Mouse (Mus musculus) spleen, adult 2 months (tissue): ENCODE data around the gene Anp32a. TPM values are rescaled to one million over a fixed set of nuclear protein-coding genes. Genes with fewer than 3 reads are reported as not detected.

ENCODE experiments used
- DNase-seq, 2 experiments: peaks; one replicate each; pipeline versions ENCODE4 v3.0.0 to v3.0.0-alpha.2; 2012 to 2021; ENCODE audit warnings: low spot score in 2 of 2, low read depth in 1 of 2
- H3K27ac ChIP-seq: fragments of 200-500 bp; 2 replicates; pipeline ENCODE4 v1.5.1; 2012; ENCODE audit warnings: low read length, inconsistent platforms; ENCODE audit not compliant: insufficient read depth
- H3K27me3 ChIP-seq: fragments of 200-500 bp; 2 replicates; pipeline ENCODE4 v1.6.1; 2012; ENCODE audit warnings: mild to moderate bottlenecking, moderate library complexity, low read length, inconsistent platforms; ENCODE audit not compliant: control insufficient read depth, insufficient read depth
- H3K36me3 ChIP-seq: fragments of 200-500 bp; 2 replicates; pipeline ENCODE4 v1.6.1; 2012; ENCODE audit warnings: mild to moderate bottlenecking, low read length, inconsistent platforms; ENCODE audit not compliant: control insufficient read depth, insufficient read depth
- H3K4me1 ChIP-seq: fragments of 200-500 bp; 2 replicates; pipeline ENCODE4 v1.6.1; 2011; ENCODE audit warnings: inconsistent platforms; ENCODE audit not compliant: control insufficient read depth, insufficient read depth, insufficient read length
- H3K4me3 ChIP-seq: fragments of 200-500 bp; 2 replicates; pipeline ENCODE4 v1.5.1; 2011; ENCODE audit warnings: mild to moderate bottlenecking, inconsistent platforms; ENCODE audit not compliant: insufficient read depth, insufficient read length; ENCODE audit errors: extremely low read depth
- CTCF ChIP-seq: fragments of 200-500 bp; IDR thresholded peaks from 2 replicates; pipeline ENCODE4 v1.5.1; 2011; ENCODE audit warnings: mild to moderate bottlenecking, inconsistent platforms; ENCODE audit not compliant: insufficient read depth, insufficient read length, insufficient replicate concordance; ENCODE audit errors: extremely low read depth
- POLR2A ChIP-seq: fragments of 200-500 bp; IDR thresholded peaks from 2 replicates; pipeline ENCODE4 v1.6.1; 2011; ENCODE audit warnings: low read depth, low read length, inconsistent platforms
- WGBS: fragments of 180-500 bp; shearing (Covaris S2); methylation state at CpG from one replicate; pipeline ENCODE4 v1.1.7; 2018; 5-methylcytosine and 5-hydroxymethylcytosine counted together
- polyA plus RNA-seq: library from polyadenylated mRNA; depleted of rRNA; stranded (reverse); fragments of >200 nt; gene quantifications from 2 replicates; pipeline ENCODE4 v1.2.3, GENCODE M21; 2012

The Anp32a gene
- polyA plus RNA-seq, 1 experiment = 16.2 TPM

- WGBS = 89% methylated on average over 9 of the region's 9 CpGs
- no peak for TF ChIP-seq CTCF
- TF ChIP-seq POLR2A = no peak
- no peak for DNase-seq
- no peaks in the 10 kb centered on the region for H3K27me3 ChIP-seq
- H3K36me3 ChIP-seq = peaks cover 1% of the 10 kb centered on the region; the same call in 1 of the 2 replicates
- peaks cover 14% of the 10 kb centered on the region; the same call in 1 of the 2 replicates for H3K4me1 ChIP-seq
- H3K4me3 ChIP-seq = no peak overlapping the region
- no peak overlapping the region for H3K27ac ChIP-seq
Observed at GRCm38 (mm10) chr9:62358851-62359250, 17.8 kb downstream of the Anp32a start.

DNA sequence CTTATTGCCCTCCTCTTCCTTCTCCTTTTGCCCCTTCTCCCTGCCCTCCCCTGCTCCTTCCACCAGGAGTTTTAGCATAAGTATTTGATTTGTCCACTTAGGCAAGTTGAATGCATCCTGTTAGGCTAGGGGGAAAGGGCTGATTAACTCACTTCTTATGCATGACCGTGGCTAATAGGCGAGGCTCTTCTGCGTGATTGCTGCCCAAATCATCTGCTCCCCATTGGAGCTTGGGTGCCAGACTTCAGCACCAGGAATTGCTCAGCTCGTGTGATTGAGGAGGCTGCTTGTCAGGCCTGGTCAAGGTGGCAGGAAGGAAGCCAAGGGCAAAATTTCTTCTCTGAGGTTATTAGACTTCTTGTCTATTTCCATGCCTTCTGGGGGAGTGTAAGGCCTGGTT, 19.8 kb downstream of the Anp32a start:
- no peaks in the 10 kb centered on the region for H3K27me3 ChIP-seq
- no peak overlapping the region for H3K27ac ChIP-seq
- H3K4me3 ChIP-seq = no peak overlapping the region
- 61% methylated on average over 4 of the region's 4 CpGs for WGBS
- peaks cover 1% of the 10 kb centered on the region; the same call in 1 of the 2 replicates for H3K36me3 ChIP-seq
- no peak for TF ChIP-seq POLR2A
- TF ChIP-seq CTCF = no peak
- H3K4me1 ChIP-seq = peaks cover 15% of the 10 kb centered on the region; the same call in 1 of the 2 replicates
- no peak for DNase-seq

- H3K4me3 ChIP-seq = no peak overlapping the region
- H3K27me3 ChIP-seq = no peaks in the 10 kb centered on the region
- TF ChIP-seq CTCF (no peak), POLR2A (no peak)
- H3K4me1 ChIP-seq = peaks cover 27% of the 10 kb centered on the region; the same call in 1 of the 2 replicates
- WGBS = 60% methylated on average over 11 of the region's 11 CpGs
- no peak for DNase-seq
- H3K27ac ChIP-seq = no peak overlapping the region
- H3K36me3 ChIP-seq = peaks cover 1% of the 10 kb centered on the region; the same call in 1 of the 2 replicates
Observed at GRCm38 (mm10) chr9:62362835-62363385, 21.8 kb downstream of the Anp32a start.

- peaks cover 30% of the 10 kb centered on the region; the same call in 1 of the 2 replicates for H3K4me1 ChIP-seq
- 11% methylated on average over 24 of the region's 24 CpGs for WGBS
- H3K36me3 ChIP-seq = peaks cover 1% of the 10 kb centered on the region; the same call in 1 of the 2 replicates
- TF ChIP-seq CTCF (no peak), POLR2A (no peak)
- 0 out of 2 replicates have a peak overlapping the region, but pooled peaks have one; percentile 11 for H3K27ac ChIP-seq
- no peaks in the 10 kb centered on the region for H3K27me3 ChIP-seq
- H3K4me3 ChIP-seq = no peak overlapping the region
- DNase-seq = peak in 1 of 2 experiments; percentile 75
Observed at GRCm38 (mm10) chr9:62363619-62364018, 22.5 kb downstream of the Anp32a start.

- 61% methylated on average over 6 of the region's 6 CpGs for WGBS
Observed at GRCm38 (mm10) chr9:62364216-62364615, 23.1 kb downstream of the Anp32a start.

GRCm38 (mm10) chr9:62364831-62365230, 23.7 kb downstream of the Anp32a start:
- Histone ChIP-seq H3K27me3 (no peaks in the 10 kb centered on the region), H3K4me1 (peaks cover 36% of the 10 kb centered on the region; the same call in 1 of the 2 replicates), H3K4me3 (no peak overlapping the region), H3K36me3 (peaks cover 3% of the 10 kb centered on the region), H3K27ac (no peak overlapping the region)
- no peak for DNase-seq
- 75% methylated on average over 7 of the region's 7 CpGs for WGBS
- TF ChIP-seq POLR2A = no peak
- TF ChIP-seq CTCF = no peak

More at GRCm38 (mm10) chr9:62364216-62364615, 23.1 kb downstream of the Anp32a start:
- Histone ChIP-seq H3K4me3 (no peak overlapping the region), H3K27ac (no peak overlapping the region), H3K36me3 (peaks cover 3% of the 10 kb centered on the region), H3K4me1 (peaks cover 36% of the 10 kb centered on the region; the same call in 1 of the 2 replicates), H3K27me3 (no peaks in the 10 kb centered on the region)
- DNase-seq = no peak
- no peak for TF ChIP-seq CTCF
- no peak for TF ChIP-seq POLR2A

- Histone ChIP-seq H3K4me3 (no peak overlapping the region), H3K36me3 (peaks cover 3% of the 10 kb centered on the region), H3K27ac (no peak overlapping the region), H3K27me3 (no peaks in the 10 kb centered on the region), H3K4me1 (peaks cover 36% of the 10 kb centered on the region; the same call in 1 of the 2 replicates)
- no peak for DNase-seq
- TF ChIP-seq CTCF (no peak), POLR2A (no peak)
- WGBS = 66% methylated on average over 8 of the region's 8 CpGs
Observed at GRCm38 (mm10) chr9:62365326-62366080, 24.4 kb downstream of the Anp32a start.
